Mouse (Mus musculus) midbrain, embryonic 12.5 days (tissue): ENCODE data around the gene Cebpb. TPM values are rescaled to one million over a fixed set of nuclear protein-coding genes. Genes with fewer than 3 reads are reported as not detected.
A peak's percentile ranks its signal among the peaks of the same experiment; 100 is the strongest.

ENCODE experiments used
- ATAC-seq: fragments of 200-750 bp; cut with Nextera tagmentation; 2 replicates; pipeline ENCODE4 v1.8.0; 2017; ENCODE audit warnings: low read depth, moderate TSS enrichment, moderate library complexity; ENCODE audit not compliant: low FRiP score
- H3K27ac ChIP-seq: fragments of 300-500 bp; sonication (generic); replicated peaks from 2 replicates; pipeline ENCODE4 v1.5.1; 2016; ENCODE audit warnings: mild to moderate bottlenecking
- H3K27me3 ChIP-seq: fragments of 300-500 bp; sonication (generic); 2 replicates; pipeline ENCODE4 v1.6.1; 2016; ENCODE audit warnings: mild to moderate bottlenecking
- H3K36me3 ChIP-seq: fragments of 300-500 bp; sonication (generic); 2 replicates; pipeline ENCODE4 v1.6.1; 2016
- H3K4me1 ChIP-seq: fragments of 300-500 bp; sonication (generic); 2 replicates; pipeline ENCODE4 v1.6.1; 2016
- H3K4me2 ChIP-seq: fragments of 300-500 bp; sonication (generic); replicated peaks from 2 replicates; pipeline ENCODE4 v1.6.1; 2016; ENCODE audit warnings: mild to moderate bottlenecking, moderate library complexity
- H3K4me3 ChIP-seq: fragments of 300-500 bp; sonication (generic); 2 replicates; pipeline ENCODE4 v1.5.1; 2016; ENCODE audit warnings: mild to moderate bottlenecking
- H3K9ac ChIP-seq: fragments of 300-500 bp; sonication (generic); replicated peaks from 2 replicates; pipeline ENCODE4 v1.6.1; 2016; ENCODE audit warnings: mild to moderate bottlenecking, moderate library complexity
- H3K9me3 ChIP-seq: fragments of 300-500 bp; sonication (generic); 2 replicates; pipeline ENCODE4 v1.6.1; 2016; ENCODE audit warnings: mild to moderate bottlenecking
- WGBS: fragments of 180-500 bp; shearing (Covaris S2); methylation state at CpG from one replicate; pipeline ENCODE4 v1.1.7; 2016; 5-methylcytosine and 5-hydroxymethylcytosine counted together
- polyA plus RNA-seq: library from polyadenylated mRNA; unstranded; fragments of >200 nt; fragmentation: Nextera tagmentation; extraction: Ambion mirVana; gene quantifications from 2 replicates; pipeline ENCODE4 v1.2.1, GENCODE M21; 2016

Gene Cebpb
- polyA plus RNA-seq, 1 experiment from 2014 or later: 3.1 TPM

- Histone ChIP-seq H3K36me3 (no peaks in the 10 kb centered on the region), H3K4me2 (no peak overlapping the region), H3K9me3 (no peaks in the 10 kb centered on the region), H3K4me1 (peaks cover 4% of the 10 kb centered on the region; the same call in 1 of the 2 replicates), H3K27me3 (no peaks in the 10 kb centered on the region), H3K9ac (no peak overlapping the region), H3K27ac (no peak overlapping the region), H3K4me3 (no peak overlapping the region)
- ATAC-seq: no peak
- 83% methylated on average over 4 of the region's 4 CpGs for WGBS
These were observed 19.3 kb upstream of the Cebpb start for GRCm38 (mm10) chr2:167669398-167669797.

DNA sequence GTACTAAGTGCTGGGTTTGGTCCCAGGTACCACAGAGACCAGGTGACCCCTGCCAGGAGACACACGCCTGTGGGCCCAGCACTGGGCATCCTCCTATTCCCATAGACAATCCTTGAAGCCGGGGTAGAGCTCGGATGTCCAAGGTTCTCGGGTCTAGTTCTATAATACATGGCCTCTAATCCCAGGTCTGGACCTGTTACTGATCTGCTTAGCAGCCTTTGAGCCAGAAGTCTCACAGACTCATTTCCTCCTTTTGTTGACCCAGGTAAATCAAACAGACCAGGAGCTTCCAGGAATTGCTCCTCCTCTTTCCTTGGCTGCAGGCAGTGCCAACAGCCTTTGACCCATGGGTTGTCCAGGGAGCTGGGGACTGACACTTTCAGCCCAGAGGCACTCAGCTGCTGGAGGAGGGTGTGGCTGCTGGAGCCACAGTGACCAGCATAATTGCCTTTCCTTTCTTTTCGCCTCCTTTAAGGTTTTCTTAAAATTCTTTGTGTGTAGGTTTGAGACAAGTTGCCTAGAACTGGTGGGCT is 17.5 kb upstream of the Cebpb start:
- no peaks in the 10 kb centered on the region for H3K36me3 ChIP-seq
- no peak overlapping the region for H3K9ac ChIP-seq
- no peak overlapping the region for H3K4me3 ChIP-seq
- H3K27ac ChIP-seq: no peak overlapping the region
- no peaks in the 10 kb centered on the region for H3K9me3 ChIP-seq
- no peak for ATAC-seq
- WGBS: 78% methylated on average over 5 of the region's 5 CpGs
- no peak overlapping the region for H3K4me2 ChIP-seq
- H3K4me1 ChIP-seq: peaks cover 4% of the 10 kb centered on the region; the same call in 1 of the 2 replicates
- H3K27me3 ChIP-seq: no peaks in the 10 kb centered on the region

- no peak overlapping the region for H3K27ac ChIP-seq
These were observed 16.5 kb upstream of the Cebpb start for GRCm38 (mm10) chr2:167672212-167672685.

GRCm38 (mm10) chr2:167675120-167675909 is 13.4 kb upstream of the Cebpb start:
- Histone ChIP-seq H3K36me3 (no peaks in the 10 kb centered on the region), H3K27ac (no peak overlapping the region), H3K4me2 (no peak overlapping the region), H3K4me1 (peaks cover 4% of the 10 kb centered on the region; the same call in 1 of the 2 replicates), H3K9me3 (no peaks in the 10 kb centered on the region), H3K9ac (no peak overlapping the region), H3K27me3 (no peaks in the 10 kb centered on the region), H3K4me3 (no peak overlapping the region)
- ATAC-seq: no peak
- WGBS: 41% methylated on average over 14 of the region's 14 CpGs

More at GRCm38 (mm10) chr2:167672212-167672685, 16.5 kb upstream of the Cebpb start:
- peak; percentile 68 for ATAC-seq
- no peak overlapping the region for H3K9ac ChIP-seq
- no peak overlapping the region for H3K4me3 ChIP-seq
- no peaks in the 10 kb centered on the region for H3K9me3 ChIP-seq
- 47% methylated on average over 13 of the region's 13 CpGs for WGBS
- H3K36me3 ChIP-seq: no peaks in the 10 kb centered on the region
- no peak overlapping the region for H3K4me2 ChIP-seq
- peaks cover 4% of the 10 kb centered on the region; the same call in 1 of the 2 replicates for H3K4me1 ChIP-seq
- no peaks in the 10 kb centered on the region for H3K27me3 ChIP-seq

DNA sequence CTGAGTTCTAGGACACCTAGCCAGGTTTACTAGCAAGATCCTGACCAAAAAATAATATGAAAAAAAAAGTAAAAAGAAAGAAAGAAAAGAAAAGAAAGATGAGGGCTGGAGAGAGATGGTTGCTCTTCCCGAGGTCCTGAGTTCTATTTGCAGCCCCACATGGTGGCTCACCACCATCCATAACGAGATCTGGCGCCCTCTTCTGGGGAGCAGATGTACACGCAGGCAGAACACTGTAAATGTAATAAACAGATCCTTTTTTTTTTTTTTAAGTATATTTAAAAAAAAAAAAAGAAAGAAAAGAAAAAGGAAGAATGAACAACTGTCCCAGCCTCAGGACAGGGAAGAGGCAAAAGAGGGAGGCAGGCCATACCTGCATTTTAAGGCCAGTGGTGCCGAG is 10.1 kb upstream of the Cebpb start:
- WGBS: 42% methylated on average over 5 of the region's 5 CpGs
- no peak for ATAC-seq
- Histone ChIP-seq H3K4me3 (no peak overlapping the region), H3K27me3 (no peaks in the 10 kb centered on the region), H3K27ac (no peak overlapping the region), H3K36me3 (no peaks in the 10 kb centered on the region), H3K4me2 (no peak overlapping the region), H3K9ac (no peak overlapping the region), H3K9me3 (no peaks in the 10 kb centered on the region), H3K4me1 (no peaks in the 10 kb centered on the region)

GRCm38 (mm10) chr2:167679902-167680430 is 8.7 kb upstream of the Cebpb start:
- no peak overlapping the region for H3K4me3 ChIP-seq
- H3K4me1 ChIP-seq: no peaks in the 10 kb centered on the region
- peaks cover 10% of the 10 kb centered on the region; the same call in 1 of the 2 replicates for H3K27me3 ChIP-seq
- no peaks in the 10 kb centered on the region for H3K9me3 ChIP-seq
- no peak overlapping the region for H3K9ac ChIP-seq
- peak; percentile 84; the same call in 1 of the 2 replicates for ATAC-seq
- H3K4me2 ChIP-seq: no peak overlapping the region
- WGBS: 4% methylated on average over 13 of the region's 13 CpGs
- H3K27ac ChIP-seq: no peak overlapping the region
- no peaks in the 10 kb centered on the region for H3K36me3 ChIP-seq

GRCm38 (mm10) chr2:167680657-167681056 is 8.1 kb upstream of the Cebpb start:
- no peaks in the 10 kb centered on the region for H3K4me1 ChIP-seq
- no peak overlapping the region for H3K27ac ChIP-seq
- no peak overlapping the region for H3K4me3 ChIP-seq
- H3K4me2 ChIP-seq: no peak overlapping the region
- WGBS: 54% methylated on average over 5 of the region's 5 CpGs
- H3K27me3 ChIP-seq: peaks cover 15% of the 10 kb centered on the region
- H3K36me3 ChIP-seq: no peaks in the 10 kb centered on the region
- ATAC-seq: no peak
- no peaks in the 10 kb centered on the region for H3K9me3 ChIP-seq
- H3K9ac ChIP-seq: no peak overlapping the region

- no peak for ATAC-seq
- Histone ChIP-seq H3K9ac (no peak overlapping the region), H3K27me3 (peaks cover 46% of the 10 kb centered on the region), H3K36me3 (no peaks in the 10 kb centered on the region), H3K4me2 (no peak overlapping the region), H3K4me1 (0 out of 2 replicates have a peak, but pooled peaks cover 6% of the 10 kb centered on the region), H3K9me3 (no peaks in the 10 kb centered on the region), H3K27ac (no peak overlapping the region), H3K4me3 (no peak overlapping the region)
- WGBS: 84% methylated on average over 3 of the region's 3 CpGs
These were observed 5.0 kb upstream of the Cebpb start for GRCm38 (mm10) chr2:167683721-167684120.

GRCm38 (mm10) chr2:167685137-167685536 is 3.6 kb upstream of the Cebpb start:
- Histone ChIP-seq H3K9ac (no peak overlapping the region), H3K4me2 (no peak overlapping the region), H3K27me3 (peaks cover 59% of the 10 kb centered on the region), H3K4me3 (no peak overlapping the region), H3K27ac (no peak overlapping the region), H3K36me3 (no peaks in the 10 kb centered on the region), H3K9me3 (no peaks in the 10 kb centered on the region), H3K4me1 (peaks cover 17% of the 10 kb centered on the region)
- WGBS: 15% methylated on average over 8 of the region's 8 CpGs
- no peak for ATAC-seq

GRCm38 (mm10) chr2:167685865-167686264 is 2.9 kb upstream of the Cebpb start:
- WGBS: 85% methylated on average over 3 of the region's 3 CpGs
- Histone ChIP-seq H3K4me1 (peaks cover 17% of the 10 kb centered on the region), H3K9me3 (no peaks in the 10 kb centered on the region), H3K36me3 (no peaks in the 10 kb centered on the region), H3K9ac (no peak overlapping the region), H3K4me2 (no peak overlapping the region), H3K27ac (no peak overlapping the region), H3K27me3 (peaks cover 65% of the 10 kb centered on the region), H3K4me3 (no peak overlapping the region)
- ATAC-seq: no peak

DNA sequence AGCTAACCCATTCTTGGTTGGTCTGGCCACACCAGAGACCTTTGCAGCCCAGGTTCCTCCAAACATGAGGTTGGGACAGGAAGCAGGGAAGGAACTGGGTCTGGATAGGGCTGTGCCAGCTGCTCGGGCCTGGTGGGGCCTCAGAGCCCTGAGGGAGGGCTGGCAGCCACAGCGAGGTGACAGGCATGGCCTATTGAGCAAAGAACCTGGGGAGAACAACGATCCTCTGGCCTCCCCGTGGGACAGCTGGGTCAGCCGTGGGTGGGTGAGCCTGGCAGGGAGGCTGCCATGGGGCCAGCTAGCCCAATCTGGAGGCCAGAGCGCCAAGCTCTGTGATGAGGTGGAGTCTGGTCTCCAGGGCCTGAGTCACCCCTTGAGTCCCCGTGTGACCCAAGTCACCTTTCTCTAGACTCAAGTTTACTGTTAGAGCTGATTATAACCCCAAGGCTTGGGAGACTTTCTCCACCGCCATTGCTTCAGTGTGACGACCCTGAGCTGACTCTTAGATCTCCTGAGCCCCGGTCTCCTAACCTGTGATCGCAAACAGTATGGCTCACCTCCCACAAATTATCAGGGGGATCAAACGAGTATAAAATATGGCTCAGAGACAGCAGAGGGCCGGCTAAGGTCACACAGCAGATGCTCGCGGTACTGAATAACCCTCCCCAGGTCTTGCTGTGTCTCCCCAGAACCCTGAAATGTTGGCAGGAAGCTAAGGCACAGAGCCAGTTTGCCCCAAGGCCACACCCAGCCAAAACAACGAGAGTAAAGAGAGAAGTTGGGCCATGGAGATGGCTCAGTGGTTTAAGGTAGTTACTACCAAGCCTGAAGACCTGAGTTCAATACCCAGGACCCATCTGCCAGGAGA is 2.1 kb upstream of the Cebpb start:
- no peak overlapping the region for H3K27ac ChIP-seq
- H3K4me1 ChIP-seq: peaks cover 17% of the 10 kb centered on the region
- no peak overlapping the region for H3K4me3 ChIP-seq
- no peak for ATAC-seq
- no peaks in the 10 kb centered on the region for H3K9me3 ChIP-seq
- peaks cover 73% of the 10 kb centered on the region for H3K27me3 ChIP-seq
- H3K4me2 ChIP-seq: no peak overlapping the region
- no peaks in the 10 kb centered on the region for H3K36me3 ChIP-seq
- no peak overlapping the region for H3K9ac ChIP-seq
- 81% methylated on average over 16 of the region's 16 CpGs for WGBS
